Mouse (Mus musculus): ENCODE results near the gene Tmem72. TPM values are rescaled to one million over a fixed set of nuclear protein-coding genes. Genes with fewer than 3 reads are reported as not detected.
A peak's percentile ranks its signal among the peaks of the same experiment; 100 is the strongest.

Tmem72 gene
- total RNA-seq, 2 experiments from 2014 or later: 0.72 to 0.79 TPM

DNA sequence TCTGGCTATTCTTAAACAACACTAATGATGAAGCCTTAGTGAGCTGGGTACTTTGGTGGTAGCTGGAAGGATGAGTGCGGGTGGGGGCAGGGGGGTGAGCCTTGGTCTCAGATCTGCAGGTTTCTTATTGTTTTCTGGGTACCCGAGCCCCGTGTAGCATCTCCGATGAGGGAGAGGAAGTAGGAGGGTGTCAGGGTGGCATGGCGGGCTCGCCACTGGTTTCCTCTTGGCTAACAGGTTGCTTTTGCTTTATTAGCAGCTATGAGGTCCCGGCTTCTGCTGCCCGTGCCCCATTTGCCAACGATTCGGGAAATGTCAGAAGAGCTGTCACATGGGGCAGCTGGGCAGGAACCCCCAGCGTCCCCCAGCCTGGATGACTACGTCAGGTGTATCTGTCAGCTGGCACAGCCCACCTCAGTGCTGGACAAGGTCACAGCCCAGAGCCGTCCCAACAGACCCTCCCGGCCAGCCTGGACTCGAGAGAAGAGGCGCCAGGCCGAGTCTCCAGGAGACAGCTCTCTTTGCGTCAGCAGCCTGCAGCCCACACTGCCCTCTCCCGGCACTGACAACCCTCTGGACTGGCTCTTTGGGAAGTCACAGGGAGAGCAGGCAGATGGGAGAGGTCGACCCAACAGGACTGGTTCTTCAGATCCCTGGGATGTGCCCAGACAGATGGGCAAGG, 65.1 kb downstream of the Tmem72 start:
- DNase-seq (ENCODE audit: low spot score in 2 of 2): no peak

DNA sequence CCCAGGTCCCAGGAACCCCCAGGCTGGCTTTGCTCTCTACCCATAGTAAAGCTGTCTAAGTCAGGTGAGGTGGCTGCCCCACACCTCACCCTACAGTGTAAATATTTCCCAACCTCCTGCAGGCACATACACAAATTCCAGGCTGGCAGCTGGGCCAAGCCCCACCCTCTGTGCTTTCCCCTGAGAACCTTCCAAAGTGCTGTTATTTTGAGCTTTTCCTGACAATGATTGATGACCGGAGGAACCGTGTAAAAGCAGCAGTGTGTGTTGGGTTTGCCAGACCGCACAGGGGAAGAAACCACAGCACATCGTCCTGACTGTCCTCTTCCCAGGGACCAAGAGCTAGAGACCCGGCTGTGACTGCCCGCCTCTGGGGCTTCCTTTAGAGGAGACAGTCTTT, 66.3 kb downstream of the Tmem72 start, which contains the start of gene Depp1:
Depp1 (plus strand) TSS at position 204 of the 400 bp plus-strand sequence.
- DNase-seq (ENCODE audit: low spot score in 2 of 2): no peak

DNA sequence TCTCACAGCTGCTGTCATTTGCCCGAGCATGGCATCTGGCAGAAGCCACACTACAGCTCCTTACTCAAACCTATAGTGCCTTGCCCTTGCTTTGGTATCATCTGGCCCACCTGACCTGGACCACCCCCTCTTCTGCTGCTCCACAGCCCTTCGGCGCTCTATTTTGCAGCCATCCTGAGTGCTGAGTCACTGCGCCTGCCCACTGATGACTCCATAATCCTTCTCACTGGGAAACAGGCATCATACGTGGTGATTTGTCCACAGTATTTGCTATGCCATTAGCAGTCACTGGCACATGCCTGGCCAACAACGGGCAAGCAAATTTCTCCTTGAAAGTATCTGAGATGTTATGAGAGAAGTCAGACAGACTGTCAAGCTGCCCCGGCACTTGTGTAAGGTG, 66.9 kb downstream of the Tmem72 start:
- no peak for DNase-seq (ENCODE audit: low spot score in 2 of 2)

DNA sequence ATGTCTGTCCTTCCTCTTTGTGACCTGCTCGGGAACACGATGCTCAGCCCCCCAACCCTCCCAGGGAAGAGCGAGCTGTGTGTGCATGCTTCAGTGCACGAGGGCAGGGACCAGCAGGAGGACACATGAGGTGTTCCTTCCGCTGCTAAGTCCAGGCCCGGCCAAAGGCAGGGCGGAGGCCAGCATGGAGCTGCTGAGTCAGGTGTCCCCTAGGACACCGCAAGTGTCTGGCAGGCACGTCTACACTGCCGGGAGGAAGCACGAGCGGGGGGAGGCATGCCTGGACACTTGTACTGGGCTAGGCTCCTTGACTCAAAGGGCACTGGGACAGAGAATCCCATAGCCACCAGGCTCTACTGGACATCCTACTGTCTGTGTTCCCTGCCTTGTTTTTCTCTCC, 69.0 kb downstream of the Tmem72 start:
- DNase-seq (ENCODE audit: low spot score in 2 of 2): no peak

DNA sequence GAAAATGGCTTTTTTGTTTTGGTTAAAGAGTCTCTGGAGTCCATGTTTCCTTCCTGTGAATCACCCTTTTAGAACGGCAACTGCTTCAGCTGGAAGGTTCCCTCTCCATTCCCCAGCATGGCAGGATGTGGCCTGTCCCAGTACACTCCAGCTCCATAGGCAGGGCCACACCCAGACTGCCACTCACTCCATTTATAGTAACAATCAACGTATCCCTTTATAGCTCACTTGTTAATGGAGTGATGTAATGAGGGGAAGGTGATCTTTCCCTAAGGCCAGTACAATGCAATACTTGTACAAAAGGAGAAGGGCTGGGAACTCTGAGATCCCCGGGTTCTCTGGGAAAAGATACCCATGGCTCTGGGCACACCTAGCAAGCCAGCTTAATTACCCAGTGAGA, 72.4 kb downstream of the Tmem72 start:
- DNase-seq (ENCODE audit: low spot score in 2 of 2): no peak

DNA sequence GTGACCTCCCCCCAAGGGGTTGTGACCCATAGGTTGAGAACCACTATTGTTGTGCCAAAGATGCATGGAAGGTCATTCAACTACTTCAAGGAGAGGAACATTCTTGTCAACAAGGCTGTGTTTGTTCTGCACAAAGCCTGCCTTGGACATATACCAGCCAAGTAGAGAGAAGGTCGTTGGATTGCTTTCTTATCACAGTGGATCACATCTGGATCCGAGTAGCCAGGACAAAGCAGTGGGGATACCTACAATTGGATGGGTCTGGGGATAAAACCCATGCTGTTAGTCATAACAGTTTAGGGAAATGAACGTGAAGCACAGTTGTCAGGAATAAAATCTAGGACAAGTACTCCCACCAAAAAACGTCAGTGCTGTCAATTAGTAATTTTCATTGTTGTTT, 72.8 kb downstream of the Tmem72 start:
- no peak for DNase-seq (ENCODE audit: low spot score in 2 of 2)

DNA sequence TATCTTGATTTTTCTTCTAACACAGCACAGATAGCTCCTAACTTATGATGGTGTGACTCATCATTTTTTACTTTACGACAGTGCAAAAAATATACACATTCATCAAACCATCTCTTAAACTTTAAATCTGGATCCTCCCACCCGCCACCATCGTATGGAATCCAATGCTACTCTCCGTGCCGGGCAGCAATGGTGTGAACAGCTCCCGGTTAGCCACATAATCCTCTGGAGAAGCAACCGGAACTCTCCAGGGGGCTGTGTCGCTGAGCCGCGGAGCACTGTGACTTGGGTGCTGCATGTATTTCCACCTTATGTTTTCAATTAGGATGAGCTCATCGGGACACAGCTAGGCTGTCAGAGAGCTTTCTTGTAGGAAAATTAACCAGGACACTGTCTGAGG, 73.8 kb downstream of the Tmem72 start:
- no peak for DNase-seq (ENCODE audit: low spot score in 2 of 2)

DNA sequence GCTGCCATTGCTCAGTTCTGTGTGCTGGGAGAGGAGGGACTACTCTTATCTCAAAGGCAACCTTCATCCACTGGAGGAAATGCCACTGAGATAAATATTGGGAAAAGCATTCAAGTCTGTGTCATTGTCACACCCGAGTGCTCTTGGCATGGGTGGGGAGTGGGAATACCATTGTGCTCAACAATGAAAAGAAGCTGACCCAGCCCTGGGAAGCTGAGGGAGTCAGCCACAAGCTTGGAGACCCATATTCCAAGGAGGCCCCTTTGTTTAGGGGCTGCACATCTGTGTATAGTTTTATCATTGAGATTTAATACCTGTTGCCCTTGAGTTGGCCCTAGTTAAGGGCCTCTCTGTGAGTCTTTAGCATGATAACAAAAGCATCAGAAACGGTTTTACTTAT, 77.0 kb downstream of the Tmem72 start:
- no peak for DNase-seq (ENCODE audit: low spot score in 2 of 2)

DNA sequence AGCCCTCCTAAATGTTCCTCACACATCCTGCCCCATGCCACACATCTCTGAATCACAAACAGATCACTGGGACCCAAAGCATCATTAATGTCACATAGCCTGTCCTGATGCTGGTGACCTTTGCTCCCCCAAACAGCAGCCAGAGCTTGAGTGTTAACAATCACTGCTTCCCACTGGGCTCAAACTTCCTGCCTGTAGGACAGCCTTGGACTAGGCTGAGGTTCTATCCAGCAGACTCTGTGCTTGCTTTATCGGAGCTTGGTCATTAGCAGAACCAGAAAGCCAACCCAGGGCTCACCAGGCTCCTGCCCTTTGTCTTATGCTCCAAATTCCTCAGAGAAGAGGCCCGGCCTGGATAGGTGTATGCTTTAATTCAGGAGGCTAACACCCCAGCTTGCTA, 77.8 kb downstream of the Tmem72 start:
- DNase-seq (ENCODE audit: low spot score in 2 of 2): no peak

DNA sequence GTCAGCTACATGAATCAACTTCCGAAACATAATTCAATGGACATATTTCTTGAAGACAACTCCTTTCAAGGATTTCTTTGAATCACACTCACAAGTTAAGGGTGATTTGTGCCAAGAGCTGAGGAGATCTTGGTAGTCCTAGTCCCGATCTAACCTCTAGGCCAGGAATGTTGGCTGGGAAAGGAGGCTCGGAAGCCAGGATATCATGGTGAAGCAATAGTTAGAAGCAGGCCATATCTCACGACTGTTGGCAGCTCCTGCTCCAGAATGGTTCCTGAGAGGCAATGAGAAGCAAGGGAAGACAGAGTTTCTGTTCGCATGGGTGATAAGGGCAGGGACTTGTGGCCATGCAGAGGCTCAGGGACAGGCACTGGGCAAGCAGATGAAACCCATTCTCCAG, 79.2 kb downstream of the Tmem72 start:
- no peak for DNase-seq (ENCODE audit: low spot score in 2 of 2)

DNA sequence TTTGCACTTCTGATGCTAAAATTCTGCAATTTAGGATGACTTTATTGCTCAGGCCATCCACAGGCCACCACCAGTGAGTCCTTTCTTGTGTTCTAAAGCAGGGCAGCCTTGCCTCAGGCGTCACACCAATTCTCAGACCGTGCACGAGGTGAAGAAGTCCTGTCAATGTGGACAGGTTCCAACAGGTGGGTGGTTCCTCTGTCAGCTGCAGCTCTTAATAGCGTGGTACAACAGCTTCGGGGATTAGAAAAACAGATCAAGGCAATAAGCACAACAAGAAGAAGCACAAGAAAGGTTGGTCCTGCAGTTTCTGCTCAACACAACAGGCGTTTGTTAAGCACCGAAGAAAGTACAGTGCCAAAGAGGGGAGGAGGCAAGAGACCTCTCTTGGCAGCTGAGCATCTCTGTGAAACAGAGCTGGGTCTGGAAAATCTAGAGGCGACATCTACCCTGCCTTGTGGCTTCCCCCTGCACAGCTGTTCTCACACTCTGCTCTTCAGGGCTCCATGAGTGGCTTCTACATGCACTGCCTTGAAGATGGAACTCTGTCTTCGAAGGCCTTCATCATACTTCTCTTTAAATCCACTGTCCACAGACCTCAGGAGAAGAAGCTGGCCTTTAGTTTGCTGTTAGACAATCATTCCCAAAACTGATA, 80.0 kb downstream of the Tmem72 start:
- DNase-seq (ENCODE audit: low spot score in 2 of 2): no peak

DNA sequence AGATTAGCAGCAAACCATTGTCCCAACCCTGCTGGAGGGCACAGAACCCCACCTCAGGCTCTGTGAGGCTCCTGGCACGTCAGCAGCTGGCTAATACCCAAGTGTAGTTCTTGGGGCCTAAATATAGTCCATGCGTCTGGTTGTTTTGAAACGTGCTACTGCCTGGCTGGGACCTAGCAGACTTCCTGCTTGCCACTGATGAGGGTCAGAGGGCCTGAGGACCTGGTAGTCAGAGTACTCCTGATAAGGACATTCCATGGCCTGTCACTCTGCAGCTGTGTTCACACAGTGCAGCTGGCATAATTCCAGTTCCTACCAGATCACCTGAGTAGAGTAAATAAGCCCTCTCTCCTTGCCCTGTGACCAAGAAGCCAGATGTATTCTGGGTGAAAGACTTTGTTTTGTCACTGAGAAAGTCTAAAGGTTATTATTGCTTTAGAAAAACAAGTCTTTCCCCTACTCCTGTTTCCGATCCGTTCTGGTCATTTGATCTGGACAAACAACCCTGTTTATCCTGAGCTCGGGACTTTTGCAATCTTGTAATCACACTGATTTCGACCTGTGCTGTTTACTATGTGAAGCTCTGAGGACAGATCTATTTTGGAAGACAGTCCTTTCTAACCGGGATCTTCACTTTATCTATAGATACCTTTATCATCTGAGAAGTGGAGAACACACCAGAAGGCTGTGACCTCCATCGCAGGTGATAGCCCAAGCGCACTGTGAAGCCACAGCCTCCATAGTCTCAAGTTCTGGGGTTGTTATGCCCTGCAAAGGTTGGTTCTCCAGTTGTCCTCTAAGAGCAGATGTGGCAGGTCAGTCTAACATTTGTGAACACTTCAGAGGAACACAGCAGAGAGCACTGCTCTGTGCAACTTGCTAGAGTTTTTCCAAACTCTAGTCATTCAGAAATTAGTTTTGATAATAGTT, 81.2 kb downstream of the Tmem72 start:
- DNase-seq (ENCODE audit: low spot score in 2 of 2): no peak

DNA sequence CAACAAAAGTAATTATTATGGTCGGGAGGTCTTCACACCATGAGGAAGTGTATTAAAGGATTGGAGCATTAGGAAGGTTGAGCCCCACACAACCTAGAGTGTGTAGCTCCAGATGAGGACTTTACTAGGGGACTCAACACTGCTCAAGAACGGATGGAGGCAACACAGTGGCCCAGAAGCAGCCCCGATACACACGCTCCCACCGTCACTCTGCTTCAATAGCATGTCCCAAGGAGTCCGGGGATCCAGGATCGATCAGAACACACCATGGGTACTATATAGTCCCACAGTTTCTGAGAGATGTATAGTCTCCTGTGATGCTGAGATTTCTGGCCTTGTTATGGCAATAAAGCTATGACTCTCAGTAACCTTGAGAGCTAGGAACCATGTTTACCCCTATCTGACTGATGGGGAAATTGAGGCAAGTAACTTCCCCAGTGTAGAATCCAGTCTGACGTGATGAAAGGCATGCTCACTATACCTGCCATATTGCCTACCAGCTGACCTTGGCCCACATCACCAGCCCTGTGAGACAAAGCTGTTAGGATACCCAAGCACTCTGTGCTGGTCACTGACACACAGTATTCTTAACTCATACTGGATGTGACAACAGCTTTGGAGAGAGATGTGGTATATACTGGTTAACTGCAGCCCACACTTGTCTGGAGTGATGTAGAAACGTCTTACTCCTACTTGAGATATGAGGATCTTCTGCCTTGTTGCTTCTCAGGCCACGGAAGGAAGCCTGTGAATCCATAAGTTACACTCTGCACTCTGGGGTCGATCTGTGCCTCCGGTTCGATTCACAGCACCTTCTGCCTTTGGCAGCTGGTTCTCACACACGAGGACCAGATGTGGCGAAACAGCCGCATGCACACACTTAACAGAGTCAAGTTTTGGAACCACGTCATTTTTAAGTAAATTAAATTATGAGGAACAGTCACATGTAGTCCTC, 82.7 kb downstream of the Tmem72 start:
- no peak for DNase-seq (ENCODE audit: low spot score in 2 of 2)

DNA sequence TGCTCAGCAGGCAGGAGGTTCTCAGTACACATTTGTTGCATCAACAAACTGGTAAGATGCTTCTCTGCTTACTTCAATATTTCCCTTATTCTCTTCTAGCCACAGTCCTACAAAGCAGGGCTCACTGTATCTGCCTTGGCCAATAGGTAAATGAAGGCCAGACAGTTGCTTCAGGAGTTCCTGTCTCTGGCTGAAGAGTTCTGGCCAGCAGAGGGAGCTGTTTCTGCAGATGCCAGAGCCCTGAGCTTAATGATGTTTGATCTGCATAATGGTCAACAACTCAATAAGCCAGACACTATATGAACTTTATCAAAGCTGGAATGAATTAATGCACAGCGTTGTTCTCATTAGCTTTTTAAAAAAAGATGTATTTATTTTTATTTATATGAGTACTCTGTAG, 84.6 kb downstream of the Tmem72 start:
- peak; percentile 31 to 76 for DNase-seq (ENCODE audit: low spot score in 2 of 2)

DNA sequence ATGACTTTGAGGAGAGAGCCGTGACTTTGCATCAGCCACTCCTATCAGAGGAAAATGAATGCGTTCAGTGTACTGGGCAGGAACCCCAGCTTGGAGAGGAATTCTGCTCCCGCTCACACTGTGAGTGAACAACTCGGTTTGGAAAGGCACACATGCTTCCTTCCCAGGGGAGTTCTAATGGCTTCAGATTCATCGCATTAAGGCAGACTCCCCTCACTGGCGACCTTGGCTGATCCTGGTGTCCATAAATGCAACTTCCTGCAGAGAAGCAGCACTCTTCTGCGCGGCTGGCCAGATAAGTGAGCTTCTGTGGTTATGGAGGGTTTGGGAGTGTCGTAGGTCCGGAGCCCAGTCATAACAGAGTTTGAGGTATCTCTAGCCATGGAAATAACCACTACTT, 86.9 kb downstream of the Tmem72 start:
- no peak for DNase-seq (ENCODE audit: low spot score in 2 of 2)

Small RNA genes lying within 50 kb of the gene (microRNA-seq; reads per million reads assigned to microRNA genes)
- 0 to 0.20 reads per million in 2 experiments for gene Mir7043

Other genes with a start within 250 kb of the Tmem72 start
- gene Olfr211, start 227.8 kb downstream of the Tmem72 start, total RNA-seq (2021): not detected
- gene Olfr212, start 210.4 kb downstream of the Tmem72 start, total RNA-seq (2021): not detected
- gene Olfr213, start 178.5 kb downstream of the Tmem72 start, total RNA-seq (2021): not detected
- 1 to 10 TPM; 2.6 to 3.2 TPM for gene Gm5580, start 165.8 kb downstream of the Tmem72 start, total RNA-seq (2021)
- not detected for gene Olfr214, start 162.7 kb downstream of the Tmem72 start, total RNA-seq (2021)
- gene Olfr215, start 132.7 kb downstream of the Tmem72 start, total RNA-seq (2021): not detected
- gene Zfp422, start 87.9 kb downstream of the Tmem72 start, total RNA-seq (2021): 10 to 100 TPM; 20.5 to 24.6 TPM
- gene Depp1, start 66.3 kb downstream of the Tmem72 start, total RNA-seq (2021): 1 to 10 TPM; 2.4 to 3.0 TPM
- gene Rassf4, start 43.0 kb downstream of the Tmem72 start, total RNA-seq (2021): 1 to 10 TPM; 3.3 to 3.9 TPM

Data from layer of hippocampus, adult 18-20 months (tissue).